Mouse (Mus musculus) lung, postnatal 36 days (tissue): ENCODE data around the gene Xdh.

ENCODE experiments used
- DNase-seq: peaks from one replicate; pipeline ENCODE4 v3.0.0; 2022; ENCODE audit warnings: mixed read lengths

The Xdh gene

DNA sequence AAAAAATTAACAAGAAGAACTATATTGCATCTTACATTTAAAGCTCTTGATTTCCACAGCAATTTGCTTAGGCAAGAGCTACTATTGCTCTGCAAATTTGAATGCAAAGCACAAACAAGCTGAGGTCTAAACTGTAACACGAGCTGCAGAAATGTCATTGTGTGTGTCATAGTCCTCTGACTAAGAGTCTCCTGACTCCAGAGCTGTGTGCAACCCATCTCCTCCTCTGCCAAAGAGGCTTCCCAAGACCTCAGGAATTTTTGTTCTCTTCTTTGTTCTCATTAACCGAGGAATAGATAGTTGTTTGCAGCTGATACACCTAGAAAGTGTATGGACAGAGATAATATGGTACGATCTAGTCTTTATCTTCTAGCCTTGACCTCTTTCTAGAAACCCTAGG is 8.2 kb downstream of the Xdh start:
- DNase-seq: no peak

- peak; percentile 40 for DNase-seq
Measured at GRCm38 (mm10) chr17:73937073-73937472, 12.9 kb downstream of the Xdh start.

- DNase-seq: no peak
Measured at GRCm38 (mm10) chr17:73935163-73935562, 14.8 kb downstream of the Xdh start.

GRCm38 (mm10) chr17:73934281-73934680 is 15.7 kb downstream of the Xdh start:
- no peak for DNase-seq

- DNase-seq: no peak
Measured at GRCm38 (mm10) chr17:73933616-73934015, 16.4 kb downstream of the Xdh start.

DNA sequence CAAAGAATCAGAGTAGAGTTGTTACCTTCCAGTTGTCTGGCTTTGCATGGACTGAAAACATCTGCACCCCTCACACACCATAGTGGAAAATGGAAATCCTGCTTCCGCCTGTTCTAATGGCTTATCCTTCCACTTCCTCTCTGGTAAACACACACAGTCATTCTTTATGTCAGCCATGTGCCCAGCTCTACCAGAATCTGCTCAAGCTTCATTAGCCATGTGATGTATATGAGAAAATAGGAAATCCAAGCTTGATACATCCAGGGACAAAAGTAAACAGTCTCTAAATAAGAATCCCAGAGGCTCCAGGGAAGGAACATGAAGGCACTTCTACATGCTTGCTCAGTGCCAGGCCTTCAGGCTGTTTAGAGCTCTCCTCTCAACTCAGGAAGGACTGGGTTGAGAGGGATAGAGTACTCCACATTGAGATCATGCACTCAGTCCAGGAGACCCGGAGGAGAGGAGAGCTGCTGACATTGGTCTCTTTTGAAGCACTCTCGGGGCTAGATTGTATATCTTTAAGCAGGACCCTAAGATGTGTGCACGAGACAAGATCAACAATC is 17.4 kb downstream of the Xdh start:
- DNase-seq: no peak

GRCm38 (mm10) chr17:73919520-73919919 is 30.5 kb downstream of the Xdh start:
- DNase-seq: no peak

GRCm38 (mm10) chr17:73918944-73919381 is 31.0 kb downstream of the Xdh start:
- no peak for DNase-seq

GRCm38 (mm10) chr17:73918138-73918537 is 31.9 kb downstream of the Xdh start:
- no peak for DNase-seq

GRCm38 (mm10) chr17:73917713-73918112 is 32.3 kb downstream of the Xdh start:
- DNase-seq: no peak

- no peak for DNase-seq
Measured at GRCm38 (mm10) chr17:73914730-73915129, 35.3 kb downstream of the Xdh start.

DNA sequence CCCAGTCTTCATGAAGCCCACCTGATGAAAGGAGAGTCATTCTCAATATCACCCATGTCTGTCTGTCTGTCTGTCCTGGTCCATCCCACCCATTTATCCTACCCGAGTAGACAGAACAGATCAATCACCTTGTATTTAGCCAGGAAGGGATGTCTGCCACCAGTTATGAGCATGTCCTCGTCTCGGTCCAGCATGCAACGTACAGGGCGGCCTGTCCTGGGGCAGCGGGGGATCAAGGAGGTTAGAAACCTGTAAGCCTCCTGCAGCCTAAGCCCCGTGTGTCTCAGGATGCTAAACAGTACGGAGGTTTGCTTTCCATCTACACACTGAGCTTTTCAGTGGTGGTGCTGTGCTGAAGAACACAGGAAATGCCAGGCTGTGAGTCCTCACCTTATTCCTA is 43.9 kb downstream of the Xdh start:
- no peak for DNase-seq

DNA sequence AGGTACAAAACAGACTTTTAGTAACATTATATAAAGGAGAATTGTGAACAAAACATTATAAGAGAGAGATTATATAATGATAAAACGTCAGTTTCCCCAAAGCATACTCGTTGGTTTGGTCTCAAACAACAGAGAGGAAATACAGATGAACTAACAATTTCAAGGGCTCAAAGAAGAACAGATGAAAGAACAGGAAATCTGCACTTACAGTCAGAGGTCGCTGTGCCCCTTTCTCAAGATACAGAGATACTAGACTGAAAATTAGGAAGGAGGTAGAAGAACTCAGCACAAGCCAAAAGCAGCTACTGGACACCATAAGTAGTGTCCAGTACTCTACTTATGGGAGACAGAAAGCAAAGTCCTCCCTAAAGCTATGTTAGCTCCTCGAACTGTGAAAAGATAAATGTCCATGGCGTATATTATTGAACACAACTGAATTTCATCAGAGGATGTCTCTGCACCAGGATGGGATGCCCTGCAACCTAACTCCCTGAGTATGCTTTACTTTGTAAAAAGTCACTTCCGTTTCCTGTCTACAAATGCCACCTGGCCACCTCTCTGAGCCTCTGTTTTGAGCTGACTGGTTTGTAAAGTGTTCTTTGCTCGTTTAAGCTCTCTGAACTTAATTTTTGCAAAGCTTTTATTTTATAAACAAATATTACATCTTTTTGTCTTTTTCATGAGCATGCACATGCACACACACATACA is 44.8 kb downstream of the Xdh start:
- no peak for DNase-seq

GRCm38 (mm10) chr17:73903121-73903520 is 46.9 kb downstream of the Xdh start:
- no peak for DNase-seq

GRCm38 (mm10) chr17:73902234-73902636 is 47.8 kb downstream of the Xdh start:
- no peak for DNase-seq

DNA sequence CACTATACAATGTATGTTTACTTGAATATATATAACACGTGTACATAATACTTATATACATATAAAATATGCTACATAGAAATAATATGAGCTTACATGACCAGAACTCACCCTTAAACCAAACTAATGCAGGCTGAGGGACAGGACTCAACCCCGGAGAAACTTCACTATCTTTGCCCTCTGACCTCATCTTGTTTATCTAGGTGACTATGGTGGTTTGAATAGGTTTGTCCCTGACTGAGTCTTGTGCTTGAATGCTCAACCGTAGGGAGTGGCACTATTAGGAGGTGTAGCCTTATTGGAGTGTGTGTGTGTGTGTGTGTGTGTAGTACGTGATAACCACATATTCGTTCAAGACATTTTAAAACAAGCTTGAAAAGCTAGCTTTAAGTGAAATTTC is 55.6 kb downstream of the Xdh start:
- no peak for DNase-seq

DNA sequence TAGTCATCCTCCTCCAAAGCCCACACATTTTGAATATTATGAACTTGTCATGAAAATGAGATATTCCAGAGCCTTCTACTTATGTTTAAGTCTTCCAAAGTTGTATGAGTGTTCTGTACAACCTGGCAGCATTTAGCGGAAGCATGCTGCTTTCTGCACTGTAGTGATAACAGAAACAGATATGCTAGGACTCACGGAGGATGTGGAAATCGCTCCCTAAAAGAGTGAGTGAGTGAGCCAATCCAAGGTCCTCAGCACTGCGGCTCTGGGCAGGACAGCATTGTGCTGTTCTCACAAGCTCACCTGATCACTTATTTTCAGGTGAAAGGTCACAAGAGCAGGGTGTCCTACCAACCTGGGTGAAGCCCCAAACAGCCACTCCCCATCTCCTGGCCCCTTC is 56.2 kb downstream of the Xdh start:
- no peak for DNase-seq

- no peak for DNase-seq
Measured at GRCm38 (mm10) chr17:73893207-73893606, 56.8 kb downstream of the Xdh start.

- DNase-seq: peak; percentile 44
Measured at GRCm38 (mm10) chr17:73891590-73891989, 58.4 kb downstream of the Xdh start.

GRCm38 (mm10) chr17:73886071-73886785 is 63.8 kb downstream of the Xdh start:
- no peak for DNase-seq

- DNase-seq: peak; percentile 52
Measured at GRCm38 (mm10) chr17:73883332-73883731, 66.7 kb downstream of the Xdh start.

GRCm38 (mm10) chr17:73882194-73882593 is 67.8 kb downstream of the Xdh start:
- DNase-seq: peak; percentile 81

DNA sequence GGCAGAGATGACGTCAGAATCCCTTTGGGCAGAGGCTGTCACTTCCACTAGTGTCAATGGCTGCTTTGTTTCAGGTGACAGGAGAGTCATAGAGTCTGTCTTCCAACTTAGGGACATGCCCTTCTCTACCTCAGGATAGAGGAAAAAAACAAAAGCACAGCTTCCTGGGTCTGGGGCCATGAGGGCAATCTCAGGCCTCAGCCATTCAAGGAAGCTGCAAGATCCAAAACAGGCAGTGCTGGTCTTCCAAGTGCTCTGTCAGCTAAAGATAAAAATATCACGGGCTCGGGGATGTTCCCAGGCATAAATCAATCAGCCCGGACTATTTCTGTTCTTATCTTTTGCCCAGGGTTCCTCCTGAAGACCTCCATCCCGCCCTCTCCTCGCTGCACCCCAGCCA is 68.7 kb downstream of the Xdh start:
- DNase-seq: no peak

GRCm38 (mm10) chr17:73880286-73880685 is 69.7 kb downstream of the Xdh start:
- DNase-seq: no peak
